Mouse (Mus musculus): ENCODE results near the gene Lpcat1. TPM values are rescaled to one million over a fixed set of nuclear protein-coding genes. Genes with fewer than 3 reads are reported as not detected.

Lpcat1 gene
- polyA plus RNA-seq, 1 experiment from 2014 or later = 77.3 TPM

DNA sequence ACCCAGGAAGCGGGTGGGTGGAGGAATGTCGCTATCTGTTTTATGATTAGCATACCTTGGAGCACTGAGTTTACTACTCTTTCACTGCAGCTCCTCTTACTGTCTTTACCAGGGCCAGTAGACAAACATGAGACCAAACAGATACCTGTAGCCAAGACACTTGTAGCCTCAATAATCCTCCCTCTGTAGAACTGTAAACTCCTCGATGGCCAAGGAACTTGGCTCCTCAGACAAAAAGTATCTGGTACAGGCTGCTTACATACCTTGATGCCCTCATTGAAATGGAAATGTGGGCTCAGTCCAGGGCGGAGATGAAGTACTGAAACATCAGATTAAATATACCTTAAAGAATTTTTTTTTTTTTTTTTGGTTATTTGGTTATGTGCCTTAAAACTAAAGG is 9.7 kb upstream of the Lpcat1 start:
- 90% methylated on average over 3 of the region's 4 CpGs for WGBS
- Histone ChIP-seq H3K36me3 (replicated peaks; ENCODE audit: control insufficient read depth, insufficient read depth) (no peaks in the 10 kb centered on the region), H3K9ac (no peak overlapping the region)

DNA sequence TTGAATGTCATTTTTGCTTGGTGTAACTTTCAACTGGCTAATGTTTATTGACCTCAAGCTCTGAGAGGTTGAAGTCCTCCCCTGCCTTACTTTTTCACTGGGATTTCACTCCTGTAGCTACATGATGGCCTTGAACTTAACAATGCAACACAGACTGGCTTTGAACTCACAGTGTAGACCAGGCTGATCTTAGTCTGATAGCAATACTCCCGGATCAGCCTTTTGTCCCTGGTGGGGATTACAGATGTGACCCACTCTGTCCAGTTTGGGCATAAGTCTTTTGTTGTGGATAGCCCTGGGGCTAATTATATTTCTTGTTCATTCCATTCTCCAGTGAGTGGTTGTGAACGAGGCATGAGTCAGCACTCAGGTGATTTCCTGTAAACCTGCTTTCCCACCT is 9.3 kb upstream of the Lpcat1 start:
- WGBS = 83% methylated on average over 2 of the region's 2 CpGs

More for the DNA sequence above, 9.7 kb upstream of the Lpcat1 start:
- no peak for ATAC-seq (ENCODE audit: low FRiP score)
- H3K4me1 ChIP-seq (replicated peaks; ENCODE audit: control insufficient read depth, insufficient read depth, low read length) = no peaks in the 10 kb centered on the region
- no peak for DNase-seq (ENCODE audit: low spot score)
- H3K4me3 ChIP-seq (replicated peaks; ENCODE audit: low read length) = no peak overlapping the region
- H3K9me3 ChIP-seq (ENCODE audit: control insufficient read depth, low read length) = no peaks in the 10 kb centered on the region
- no peaks in the 10 kb centered on the region for H3K27me3 ChIP-seq (ENCODE audit: control insufficient read depth, insufficient read depth, low read length)
- H3K27ac ChIP-seq = no peak overlapping the region
- H3K4me2 ChIP-seq (replicated peaks) = no peak overlapping the region

DNA sequence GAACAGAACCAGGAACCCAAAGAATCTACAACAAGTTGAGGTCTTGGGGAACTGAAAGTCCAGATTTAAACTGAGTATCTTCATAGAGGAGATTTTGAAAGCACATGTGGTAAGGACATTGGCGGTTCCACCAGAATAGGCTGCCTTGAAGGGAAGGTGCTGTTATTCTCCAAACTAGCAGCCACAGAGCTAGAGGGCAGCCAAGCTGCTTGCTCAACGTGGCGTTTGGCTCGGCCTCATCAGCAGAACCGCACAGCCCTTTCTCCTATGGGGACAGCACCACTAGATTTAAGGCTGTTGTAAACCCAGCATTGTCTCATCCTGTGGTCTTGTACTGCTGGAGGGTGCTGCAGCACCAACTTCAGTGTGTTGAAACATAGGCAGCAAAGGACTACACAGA is 8.3 kb upstream of the Lpcat1 start:
- 79% methylated on average over 5 of the region's 5 CpGs for WGBS
- no peak overlapping the region for H3K4me2 ChIP-seq (replicated peaks)
- H3K9ac ChIP-seq = no peak overlapping the region
- H3K4me1 ChIP-seq (replicated peaks; ENCODE audit: control insufficient read depth, insufficient read depth, low read length) = no peaks in the 10 kb centered on the region
- no peak overlapping the region for H3K4me3 ChIP-seq (replicated peaks; ENCODE audit: low read length)
- no peak overlapping the region for H3K27ac ChIP-seq
- no peaks in the 10 kb centered on the region for H3K27me3 ChIP-seq (ENCODE audit: control insufficient read depth, insufficient read depth, low read length)
- H3K9me3 ChIP-seq (ENCODE audit: control insufficient read depth, low read length) = no peaks in the 10 kb centered on the region
- H3K36me3 ChIP-seq (replicated peaks; ENCODE audit: control insufficient read depth, insufficient read depth) = no peaks in the 10 kb centered on the region
- no peak for DNase-seq (ENCODE audit: low spot score)
- ATAC-seq (ENCODE audit: low FRiP score) = no peak

More for the DNA sequence above, 9.3 kb upstream of the Lpcat1 start:
- Histone ChIP-seq H3K9me3 (ENCODE audit: control insufficient read depth, low read length) (no peaks in the 10 kb centered on the region), H3K4me1 (replicated peaks; ENCODE audit: control insufficient read depth, insufficient read depth, low read length) (no peaks in the 10 kb centered on the region), H3K4me3 (replicated peaks; ENCODE audit: low read length) (no peak overlapping the region), H3K27me3 (ENCODE audit: control insufficient read depth, insufficient read depth, low read length) (no peaks in the 10 kb centered on the region), H3K27ac (no peak overlapping the region), H3K9ac (no peak overlapping the region), H3K4me2 (replicated peaks) (no peak overlapping the region), H3K36me3 (replicated peaks; ENCODE audit: control insufficient read depth, insufficient read depth) (no peaks in the 10 kb centered on the region)
- DNase-seq (ENCODE audit: low spot score) (no peak), ATAC-seq (ENCODE audit: low FRiP score) (no peak)

DNA sequence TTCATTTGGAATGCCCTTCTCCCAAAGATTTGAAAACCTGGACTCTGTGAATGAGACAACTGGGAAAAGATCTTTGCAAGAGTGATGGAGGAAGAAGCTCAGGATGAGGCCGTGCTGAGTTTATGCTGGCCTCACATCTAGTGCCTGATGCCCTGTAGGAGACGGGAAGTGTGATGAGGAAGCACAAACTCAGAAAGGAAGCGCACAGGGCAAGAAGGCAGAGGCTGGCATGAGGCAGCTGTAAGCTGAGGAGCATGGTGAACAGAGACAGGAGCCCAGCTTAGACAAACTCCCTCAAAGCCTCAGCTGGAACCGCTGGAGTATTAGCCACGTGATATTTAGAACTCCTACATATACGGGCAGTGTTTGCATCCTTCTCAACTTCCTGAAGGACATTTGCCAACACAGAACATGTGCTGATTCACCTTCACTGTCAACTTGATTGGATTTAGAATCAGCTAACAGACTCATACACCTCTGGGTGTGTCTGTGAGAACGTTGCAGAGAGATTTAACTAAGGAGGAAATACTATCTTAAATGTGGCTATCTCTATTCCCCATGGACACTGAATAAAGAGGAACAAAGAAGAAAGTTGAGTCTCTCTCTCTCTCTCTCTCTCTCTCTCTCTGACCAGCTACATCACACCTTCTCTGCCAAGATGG is 7.7 kb upstream of the Lpcat1 start:
- Histone ChIP-seq H3K4me2 (replicated peaks) (no peak overlapping the region), H3K27ac (no peak overlapping the region), H3K27me3 (ENCODE audit: control insufficient read depth, insufficient read depth, low read length) (no peaks in the 10 kb centered on the region), H3K9me3 (ENCODE audit: control insufficient read depth, low read length) (no peaks in the 10 kb centered on the region), H3K36me3 (replicated peaks; ENCODE audit: control insufficient read depth, insufficient read depth) (no peaks in the 10 kb centered on the region), H3K4me3 (replicated peaks; ENCODE audit: low read length) (no peak overlapping the region), H3K4me1 (replicated peaks; ENCODE audit: control insufficient read depth, insufficient read depth, low read length) (no peaks in the 10 kb centered on the region), H3K9ac (no peak overlapping the region)
- ATAC-seq (ENCODE audit: low FRiP score) = no peak
- 80% methylated on average over 7 of the region's 7 CpGs for WGBS
- no peak for DNase-seq (ENCODE audit: low spot score)

DNA sequence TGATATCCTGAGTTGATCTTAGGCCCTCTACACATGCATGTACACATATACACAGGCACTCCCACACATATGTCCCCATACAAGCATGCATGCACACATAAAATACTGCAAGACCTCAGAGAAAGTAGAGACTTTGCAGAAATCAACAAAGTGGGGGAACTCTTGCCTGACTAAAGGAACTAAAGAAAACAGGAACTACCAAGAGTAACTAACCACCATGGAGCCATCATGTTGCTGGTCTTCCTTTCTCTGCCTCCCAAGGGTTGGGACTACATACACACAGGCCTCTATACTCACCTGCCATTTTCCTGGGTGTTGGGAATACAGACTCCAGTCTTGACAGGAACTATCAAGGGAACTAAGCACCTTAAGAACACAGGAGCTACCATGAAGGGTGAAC is 5.4 kb upstream of the Lpcat1 start:
- no peak overlapping the region for H3K9ac ChIP-seq
- H3K36me3 ChIP-seq (replicated peaks; ENCODE audit: control insufficient read depth, insufficient read depth) = no peaks in the 10 kb centered on the region
- no peak for ATAC-seq (ENCODE audit: low FRiP score)
- H3K27ac ChIP-seq = no peak overlapping the region
- no peaks in the 10 kb centered on the region for H3K4me1 ChIP-seq (replicated peaks; ENCODE audit: control insufficient read depth, insufficient read depth, low read length)
- H3K27me3 ChIP-seq (ENCODE audit: control insufficient read depth, insufficient read depth, low read length) = no peaks in the 10 kb centered on the region
- no peak for DNase-seq (ENCODE audit: low spot score)
- no peak overlapping the region for H3K4me2 ChIP-seq (replicated peaks)
- no peaks in the 10 kb centered on the region for H3K9me3 ChIP-seq (ENCODE audit: control insufficient read depth, low read length)
- H3K4me3 ChIP-seq (replicated peaks; ENCODE audit: low read length) = no peak overlapping the region

DNA sequence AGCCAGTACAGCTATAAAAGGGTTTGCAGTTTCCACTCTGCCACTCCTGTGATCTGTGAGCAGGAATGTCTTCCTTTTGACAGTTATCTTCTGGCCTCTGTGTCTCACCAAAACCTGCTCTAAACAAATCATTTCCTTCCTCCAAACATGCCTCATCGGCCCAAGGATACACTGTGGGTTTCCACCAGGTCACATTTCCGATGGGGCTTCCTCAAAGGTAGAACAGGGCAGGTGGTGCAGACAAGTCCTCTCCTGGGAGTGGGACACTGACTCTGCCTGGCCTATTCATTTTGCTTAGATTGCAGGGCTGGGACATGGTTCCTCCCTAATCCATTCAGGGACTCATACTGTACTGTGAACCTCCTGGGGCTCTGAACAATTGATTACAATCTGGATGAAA is 1.8 kb upstream of the Lpcat1 start:
- WGBS = 59% methylated on average over 2 of the region's 2 CpGs
- no peak for ATAC-seq (ENCODE audit: low FRiP score)

DNA sequence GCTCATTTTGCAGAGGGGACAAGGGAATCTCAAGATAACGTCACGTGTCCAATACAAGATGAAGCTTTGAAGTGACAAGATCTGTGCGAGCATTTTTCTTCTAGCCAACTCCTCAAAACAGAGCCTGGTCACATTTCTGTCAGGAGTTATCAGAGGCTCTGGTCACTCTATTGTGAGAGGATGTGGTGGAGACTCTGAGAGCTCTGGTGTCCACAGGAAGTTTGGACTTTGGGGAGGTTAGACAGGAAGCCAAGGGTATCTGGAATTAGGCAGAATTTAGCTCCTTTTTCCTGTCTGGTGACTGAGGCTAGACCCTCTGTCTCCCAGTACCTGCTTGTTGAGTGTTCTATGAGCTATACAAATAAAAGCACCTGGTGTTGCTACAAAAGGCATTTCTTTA is 586 bp upstream of the Lpcat1 start:
- ATAC-seq (ENCODE audit: low FRiP score) (no peak), DNase-seq (ENCODE audit: low spot score) (no peak)
- Histone ChIP-seq H3K4me3 (replicated peaks; ENCODE audit: low read length) (peak overlapping the region; percentile 91), H3K4me1 (replicated peaks; ENCODE audit: control insufficient read depth, insufficient read depth, low read length) (peaks cover 18% of the 10 kb centered on the region), H3K4me2 (replicated peaks) (peak overlapping the region; percentile 55), H3K27ac (peak overlapping the region; percentile 98), H3K9ac (peak overlapping the region; percentile 97), H3K9me3 (ENCODE audit: control insufficient read depth, low read length) (no peaks in the 10 kb centered on the region), H3K36me3 (replicated peaks; ENCODE audit: control insufficient read depth, insufficient read depth) (no peaks in the 10 kb centered on the region), H3K27me3 (ENCODE audit: control insufficient read depth, insufficient read depth, low read length) (no peaks in the 10 kb centered on the region)
- WGBS = 86% methylated on average over 3 of the region's 3 CpGs

More for the DNA sequence above, 1.8 kb upstream of the Lpcat1 start:
- DNase-seq (ENCODE audit: low spot score) = no peak
- Histone ChIP-seq H3K36me3 (replicated peaks; ENCODE audit: control insufficient read depth, insufficient read depth) (no peaks in the 10 kb centered on the region), H3K9me3 (ENCODE audit: control insufficient read depth, low read length) (no peaks in the 10 kb centered on the region), H3K4me2 (replicated peaks) (no peak overlapping the region), H3K4me1 (replicated peaks; ENCODE audit: control insufficient read depth, insufficient read depth, low read length) (peaks cover 18% of the 10 kb centered on the region), H3K27me3 (ENCODE audit: control insufficient read depth, insufficient read depth, low read length) (no peaks in the 10 kb centered on the region), H3K4me3 (replicated peaks; ENCODE audit: low read length) (no peak overlapping the region), H3K9ac (no peak overlapping the region), H3K27ac (no peak overlapping the region)

DNA sequence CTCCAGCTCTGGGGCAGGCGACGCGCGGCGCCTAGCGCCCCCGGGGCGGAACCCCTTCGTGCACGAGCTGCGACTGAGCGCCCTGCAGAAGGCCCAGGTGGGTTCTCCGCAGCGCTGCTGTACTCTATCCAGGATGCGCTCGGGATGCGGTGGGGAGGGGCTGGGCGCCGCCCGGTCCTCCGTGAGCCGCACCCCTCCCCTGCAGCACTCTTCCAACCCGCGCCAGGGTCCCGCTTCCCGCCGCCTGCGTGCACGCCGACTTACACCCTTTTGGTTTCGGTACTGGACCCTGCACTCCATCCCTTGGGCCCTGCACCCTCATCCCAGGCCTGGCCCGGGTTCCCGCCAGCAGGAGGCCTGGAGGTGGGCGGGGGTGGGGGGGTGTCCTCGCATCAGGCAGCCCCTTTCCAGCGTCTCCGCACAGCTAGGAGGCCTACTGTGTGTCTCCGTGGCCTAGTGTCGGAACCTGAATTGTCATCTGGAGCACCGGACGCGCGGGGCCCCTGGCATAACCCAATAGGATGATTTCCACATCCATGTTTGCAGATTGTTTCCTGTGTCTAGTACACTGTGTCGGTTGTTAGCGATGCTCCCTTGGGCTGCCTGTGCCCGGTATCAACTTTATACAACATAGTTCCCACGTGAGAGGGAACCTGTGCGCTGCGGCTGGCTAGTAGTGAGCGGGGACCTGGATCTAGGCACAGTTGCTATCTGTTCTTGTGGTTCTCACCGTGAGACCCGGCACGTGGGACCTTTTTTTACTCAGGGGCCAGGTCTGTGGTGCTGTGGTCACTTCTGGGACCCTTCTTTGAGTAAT is 632 bp downstream of the Lpcat1 start:
- no peaks in the 10 kb centered on the region for H3K36me3 ChIP-seq (replicated peaks; ENCODE audit: control insufficient read depth, insufficient read depth)
- WGBS = under 1% methylated on average over 50 of the region's 53 CpGs
- H3K9me3 ChIP-seq (ENCODE audit: control insufficient read depth, low read length) = no peaks in the 10 kb centered on the region
- peaks cover 18% of the 10 kb centered on the region for H3K4me1 ChIP-seq (replicated peaks; ENCODE audit: control insufficient read depth, insufficient read depth, low read length)
- H3K4me2 ChIP-seq (replicated peaks) = peak overlapping the region; percentile 55
- H3K9ac ChIP-seq = peak overlapping the region; percentile 97
- ATAC-seq (ENCODE audit: low FRiP score) (peak; percentile 88), DNase-seq (ENCODE audit: low spot score) (peak; percentile 36)
- peak overlapping the region; percentile 98 for H3K27ac ChIP-seq
- no peaks in the 10 kb centered on the region for H3K27me3 ChIP-seq (ENCODE audit: control insufficient read depth, insufficient read depth, low read length)
- peak overlapping the region; percentile 91 for H3K4me3 ChIP-seq (replicated peaks; ENCODE audit: low read length)

DNA sequence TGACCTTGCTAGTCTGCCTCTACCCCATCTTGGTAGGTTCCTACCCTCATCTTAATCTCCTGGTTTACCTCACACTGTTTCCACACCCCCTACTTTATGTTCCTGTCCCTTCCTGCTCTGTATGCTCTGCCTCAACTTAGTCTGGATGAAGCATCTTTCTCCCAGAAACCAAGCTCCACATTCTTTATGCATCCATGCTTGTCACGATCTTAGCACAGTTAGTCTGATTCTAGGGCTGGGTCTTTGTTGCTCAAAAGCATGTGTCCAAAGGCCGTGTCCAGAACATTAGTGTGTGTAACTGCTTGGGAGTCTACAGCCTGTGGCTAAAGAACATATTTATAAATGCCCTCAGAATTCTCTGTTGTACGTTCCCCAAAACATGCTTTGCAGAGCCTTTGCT is 1.8 kb downstream of the Lpcat1 start:
- Histone ChIP-seq H3K27me3 (ENCODE audit: control insufficient read depth, insufficient read depth, low read length) (no peaks in the 10 kb centered on the region), H3K27ac (no peak overlapping the region), H3K4me2 (replicated peaks) (peak overlapping the region; percentile 55), H3K9ac (peak overlapping the region; percentile 97; the same call in 1 of the 2 replicates), H3K9me3 (ENCODE audit: control insufficient read depth, low read length) (no peaks in the 10 kb centered on the region), H3K4me3 (replicated peaks; ENCODE audit: low read length) (peak overlapping the region; percentile 91), H3K4me1 (replicated peaks; ENCODE audit: control insufficient read depth, insufficient read depth, low read length) (peaks cover 18% of the 10 kb centered on the region), H3K36me3 (replicated peaks; ENCODE audit: control insufficient read depth, insufficient read depth) (no peaks in the 10 kb centered on the region)
- WGBS = 56% methylated on average over 3 of the region's 3 CpGs
- no peak for ATAC-seq (ENCODE audit: low FRiP score)
- no peak for DNase-seq (ENCODE audit: low spot score)
